Mouse (Mus musculus) heart, embryonic 16.5 days (tissue): ENCODE results near the gene Tpcn1. TPM values are rescaled to one million over a fixed set of nuclear protein-coding genes. Genes with fewer than 3 reads are reported as not detected.

ENCODE experiments used
- ATAC-seq: fragments of 200-750 bp; cut with Nextera tagmentation; replicated peaks from 2 replicates; pipeline ENCODE4 v1.8.0; 2017; ENCODE audit warnings: moderate number of reproducible peaks; ENCODE audit not compliant: insufficient read depth, low FRiP score; ENCODE audit errors: extremely low read depth
- H3K27ac ChIP-seq: fragments of 300-500 bp; sonication (generic); 2 replicates; pipeline ENCODE4 v1.5.1; 2014; ENCODE audit warnings: mild to moderate bottlenecking, low read length, control low read depth, moderate library complexity
- H3K27me3 ChIP-seq: fragments of 300-500 bp; sonication (generic); 2 replicates; pipeline ENCODE4 v1.6.1; 2014; ENCODE audit warnings: low read length, mixed read lengths; ENCODE audit not compliant: control insufficient read depth, insufficient read depth
- H3K36me3 ChIP-seq: fragments of 300-500 bp; sonication (generic); 2 replicates; pipeline ENCODE4 v1.6.1; 2014; ENCODE audit not compliant: control insufficient read depth, insufficient read depth
- H3K4me1 ChIP-seq: fragments of 300-500 bp; sonication (generic); 2 replicates; pipeline ENCODE4 v1.6.1; 2014; ENCODE audit warnings: low read length, mixed read lengths; ENCODE audit not compliant: control insufficient read depth, insufficient read depth
- H3K4me2 ChIP-seq: fragments of 300-500 bp; sonication (generic); 2 replicates; pipeline ENCODE4 v1.6.1; 2014; ENCODE audit warnings: low read depth, mild to moderate bottlenecking, control low read depth, low read length
- H3K4me3 ChIP-seq: fragments of 300-500 bp; sonication (generic); 2 replicates; pipeline ENCODE4 v1.5.1; 2014; ENCODE audit warnings: mild to moderate bottlenecking, control low read depth, low read length
- H3K9ac ChIP-seq: fragments of 300-500 bp; sonication (generic); 2 replicates; pipeline ENCODE4 v1.6.1; 2014; ENCODE audit warnings: low read length, control low read depth
- H3K9me3 ChIP-seq: fragments of 300-500 bp; sonication (generic); replicated peaks from 2 replicates; pipeline ENCODE4 v1.6.1; 2016; ENCODE audit warnings: low read length; ENCODE audit not compliant: control insufficient read depth
- WGBS: fragments of 180-500 bp; shearing (Covaris S2); extraction: QIAGEN DNeasy Blood & Tissue Kit; methylation state at CpG from one replicate; pipeline ENCODE4 v1.1.7; 2014; 5-methylcytosine and 5-hydroxymethylcytosine counted together
- polyA plus RNA-seq: library from polyadenylated mRNA; unstranded; fragments of >200 nt; fragmentation: Nextera tagmentation; extraction: Ambion mirVana; gene quantifications from 2 replicates; pipeline ENCODE4 v1.2.1, GENCODE M21; 2015

The Tpcn1 gene
- polyA plus RNA-seq, 1 experiment from 2014 or later, result 14.5 TPM

DNA sequence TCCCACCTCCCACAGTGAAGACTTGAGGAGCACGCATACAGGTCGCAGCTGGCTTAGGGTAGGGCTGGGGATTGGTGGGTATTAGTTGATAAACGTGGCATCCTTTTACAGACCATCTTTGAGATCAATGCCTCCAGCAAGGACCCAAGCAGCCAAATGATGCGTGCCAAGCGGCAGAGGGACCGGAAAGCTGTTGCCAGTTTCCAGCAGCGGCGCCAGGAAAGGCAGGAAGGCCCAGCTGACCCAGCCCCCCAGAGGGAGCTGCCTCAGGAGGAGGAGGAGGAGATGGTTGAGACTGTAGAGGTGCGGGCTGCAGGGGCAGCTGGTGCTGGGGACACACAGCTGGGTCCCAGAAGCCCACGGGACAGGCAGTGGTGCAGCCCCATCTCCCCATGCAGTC lies 36.0 kb upstream of the Tpcn1 start:
- H3K36me3 ChIP-seq, result peaks cover 41% of the 10 kb centered on the region
- H3K4me1 ChIP-seq, result peaks cover 12% of the 10 kb centered on the region
- H3K4me3 ChIP-seq, result no peak overlapping the region
- WGBS, result 91% methylated on average over 10 of the region's 10 CpGs
- no peak overlapping the region for H3K27ac ChIP-seq
- no peak for ATAC-seq
- H3K4me2 ChIP-seq, result no peak overlapping the region
- no peak overlapping the region for H3K9ac ChIP-seq
- 0 out of 2 replicates have a peak, but pooled peaks cover 2% of the 10 kb centered on the region for H3K27me3 ChIP-seq
- H3K9me3 ChIP-seq, result no peaks in the 10 kb centered on the region

DNA sequence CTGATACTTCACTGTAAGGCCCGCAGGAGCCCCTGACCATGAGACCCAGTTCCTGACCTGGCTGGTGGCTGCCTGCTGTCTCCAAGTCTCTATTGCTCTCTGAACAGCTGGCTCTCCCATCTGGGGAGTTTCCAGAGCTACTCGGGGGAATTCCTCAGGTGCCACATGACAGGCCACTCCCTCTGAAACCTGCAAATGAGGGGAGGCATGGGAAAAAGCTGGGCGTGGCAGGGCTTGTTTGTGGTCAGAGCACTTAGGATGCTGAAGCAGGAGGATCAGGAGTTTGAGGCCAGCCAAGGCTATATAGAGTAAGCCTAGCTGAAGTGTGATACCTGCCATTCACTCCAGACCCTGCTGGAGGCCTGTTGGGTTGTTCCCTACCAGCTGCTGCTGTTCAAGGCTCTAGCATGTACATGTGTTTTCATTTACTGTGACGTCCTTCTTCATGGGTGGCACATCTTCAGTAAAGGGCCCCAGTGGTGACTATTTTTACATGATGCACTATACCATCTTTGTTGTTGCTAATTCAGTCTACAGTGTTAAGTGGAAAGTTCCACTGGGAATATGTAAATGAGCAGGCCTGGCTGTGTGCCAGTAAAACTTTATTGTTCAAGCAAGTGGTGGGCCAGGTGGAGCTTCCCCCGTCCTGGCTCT lies 33.9 kb upstream of the Tpcn1 start:
- Histone ChIP-seq H3K4me2 (no peak overlapping the region), H3K36me3 (peaks cover 57% of the 10 kb centered on the region), H3K4me3 (no peak overlapping the region), H3K27ac (no peak overlapping the region), H3K27me3 (no peaks in the 10 kb centered on the region), H3K9ac (no peak overlapping the region), H3K9me3 (no peaks in the 10 kb centered on the region), H3K4me1 (peaks cover 6% of the 10 kb centered on the region)
- 65% methylated on average over 5 of the region's 5 CpGs for WGBS
- no peak for ATAC-seq

DNA sequence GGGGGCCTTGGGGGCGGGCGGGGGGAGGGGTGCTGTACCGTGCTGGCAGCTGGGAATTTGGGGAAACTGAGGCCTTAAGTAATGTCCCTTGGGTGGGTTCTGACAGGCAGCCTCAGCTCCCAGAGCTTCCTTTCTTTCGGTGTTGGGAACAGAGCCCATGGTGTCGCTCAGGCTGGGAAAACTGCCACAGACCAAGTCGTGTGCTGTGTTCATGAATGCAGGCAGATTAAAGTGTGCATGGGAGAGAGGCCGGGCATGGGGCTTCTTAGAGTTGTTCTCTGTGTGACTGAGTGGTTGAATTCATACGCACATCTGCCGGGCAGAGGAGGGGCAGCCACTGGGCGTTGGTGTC lies 33.3 kb upstream of the Tpcn1 start:
- H3K36me3 ChIP-seq, result peaks cover 56% of the 10 kb centered on the region
- H3K27me3 ChIP-seq, result no peaks in the 10 kb centered on the region
- H3K4me1 ChIP-seq, result peaks cover 6% of the 10 kb centered on the region
- H3K9ac ChIP-seq, result no peak overlapping the region
- no peak for ATAC-seq
- no peaks in the 10 kb centered on the region for H3K9me3 ChIP-seq
- no peak overlapping the region for H3K27ac ChIP-seq
- 84% methylated on average over 10 of the region's 10 CpGs for WGBS
- H3K4me3 ChIP-seq, result no peak overlapping the region
- H3K4me2 ChIP-seq, result no peak overlapping the region

DNA sequence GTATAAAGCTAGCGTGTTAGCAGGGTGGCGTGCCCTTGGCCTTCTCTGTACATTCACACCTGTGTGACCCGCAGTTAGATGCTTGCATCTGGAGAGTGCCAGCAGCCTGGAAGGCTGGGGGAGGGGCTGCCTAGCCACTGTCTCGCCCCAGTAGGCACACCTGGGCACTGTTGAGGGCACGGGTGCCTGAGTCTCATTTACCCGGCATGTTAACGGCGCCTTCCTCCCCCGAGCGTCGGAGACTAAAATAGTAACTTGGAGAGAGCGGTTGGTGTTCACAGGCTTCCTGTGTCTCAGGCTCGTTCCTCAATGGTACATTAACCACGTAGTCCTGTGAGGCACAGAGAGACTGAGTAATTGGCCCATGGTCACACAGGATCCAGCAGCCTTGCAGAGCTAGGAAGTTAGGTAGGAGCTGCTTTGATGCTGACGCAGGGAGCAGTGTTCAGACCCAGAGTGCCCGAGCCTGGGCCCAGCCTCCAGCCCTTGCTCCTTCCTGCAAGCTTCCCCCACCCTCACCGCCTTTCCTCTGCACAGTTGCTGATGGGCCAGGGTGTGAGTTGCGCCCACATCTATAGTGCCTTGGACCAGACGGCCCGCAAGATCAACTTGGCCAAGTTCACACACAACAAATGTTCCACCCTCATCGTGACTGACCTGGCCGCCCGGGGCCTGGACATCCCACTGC lies 32.7 kb upstream of the Tpcn1 start:
- peak; percentile 49 for ATAC-seq
- Histone ChIP-seq H3K4me3 (no peak overlapping the region), H3K27ac (no peak overlapping the region), H3K4me1 (peaks cover 6% of the 10 kb centered on the region), H3K9ac (no peak overlapping the region), H3K9me3 (no peaks in the 10 kb centered on the region), H3K36me3 (peaks cover 56% of the 10 kb centered on the region), H3K4me2 (no peak overlapping the region), H3K27me3 (no peaks in the 10 kb centered on the region)
- WGBS, result 80% methylated on average over 23 of the region's 23 CpGs

DNA sequence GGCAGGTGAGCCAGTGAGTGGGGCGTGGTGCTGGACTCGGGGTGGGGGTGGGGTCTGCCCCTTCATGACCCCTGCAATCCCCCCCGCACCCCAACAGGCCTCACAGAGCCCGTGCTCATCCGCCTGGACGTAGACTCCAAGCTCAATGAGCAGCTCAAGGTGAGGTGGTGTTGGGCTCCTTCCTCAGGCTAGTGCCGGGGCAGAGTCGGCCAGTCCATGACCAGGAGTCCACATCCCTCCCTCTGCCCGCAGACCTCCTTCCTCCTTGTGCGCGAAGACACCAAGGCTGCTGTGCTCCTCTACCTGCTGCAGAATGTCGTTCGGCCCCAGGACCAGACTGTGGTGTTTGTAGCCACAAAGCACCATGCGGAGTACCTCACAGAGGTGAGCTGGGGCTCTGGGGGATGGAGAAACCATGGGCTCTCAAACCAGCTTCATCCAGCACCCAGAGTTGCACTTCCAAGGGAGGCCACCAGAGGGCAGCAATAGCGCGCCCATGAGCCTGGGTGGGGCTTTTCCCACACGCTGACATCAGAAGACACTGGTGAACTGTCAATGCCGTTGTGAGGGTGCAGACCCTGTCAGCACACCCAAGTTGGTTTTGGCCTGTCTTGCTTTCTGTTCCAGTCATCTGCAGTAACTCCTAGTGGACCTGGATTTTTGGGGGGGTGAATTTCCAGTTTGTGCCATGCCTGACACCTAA lies 32.1 kb upstream of the Tpcn1 start:
- H3K4me1 ChIP-seq, result peaks cover 6% of the 10 kb centered on the region
- H3K4me2 ChIP-seq, result no peak overlapping the region
- no peak overlapping the region for H3K27ac ChIP-seq
- H3K4me3 ChIP-seq, result no peak overlapping the region
- H3K9me3 ChIP-seq, result peaks cover 5% of the 10 kb centered on the region
- H3K36me3 ChIP-seq, result peaks cover 55% of the 10 kb centered on the region
- WGBS, result 68% methylated on average over 18 of the region's 18 CpGs
- H3K9ac ChIP-seq, result no peak overlapping the region
- no peaks in the 10 kb centered on the region for H3K27me3 ChIP-seq
- peak; percentile 21; the same call in 1 of the 2 replicates for ATAC-seq

DNA sequence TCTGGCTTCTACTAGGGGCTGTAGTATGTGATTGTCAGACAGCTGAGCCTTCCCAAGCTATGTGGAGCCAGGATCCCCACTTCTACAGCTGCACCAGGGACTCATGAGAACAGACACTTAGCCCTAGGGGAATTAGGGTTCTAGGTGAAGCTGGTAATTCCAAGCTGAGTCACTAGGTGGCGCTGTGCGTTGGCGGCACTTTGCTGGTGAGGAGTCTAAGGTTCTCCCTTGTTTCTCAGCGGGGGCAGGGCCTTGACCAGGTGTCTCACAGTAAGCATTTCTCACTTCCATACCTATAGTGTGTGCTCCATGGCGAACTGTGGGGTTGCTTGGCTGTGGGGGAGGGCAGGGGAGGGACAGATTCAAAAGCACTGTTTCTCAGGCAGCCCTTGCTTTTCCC lies 30.7 kb upstream of the Tpcn1 start:
- 14% methylated on average over 5 of the region's 5 CpGs for whole genome bisulfite sequencing
- Histone ChIP-seq H3K9ac (no peak overlapping the region), H3K4me1 (peaks cover 6% of the 10 kb centered on the region), H3K9me3 (peaks cover 5% of the 10 kb centered on the region), H3K36me3 (peaks cover 52% of the 10 kb centered on the region), H3K4me3 (no peak overlapping the region), H3K27me3 (no peaks in the 10 kb centered on the region), H3K27ac (no peak overlapping the region), H3K4me2 (no peak overlapping the region)
- no peak for ATAC-seq

DNA sequence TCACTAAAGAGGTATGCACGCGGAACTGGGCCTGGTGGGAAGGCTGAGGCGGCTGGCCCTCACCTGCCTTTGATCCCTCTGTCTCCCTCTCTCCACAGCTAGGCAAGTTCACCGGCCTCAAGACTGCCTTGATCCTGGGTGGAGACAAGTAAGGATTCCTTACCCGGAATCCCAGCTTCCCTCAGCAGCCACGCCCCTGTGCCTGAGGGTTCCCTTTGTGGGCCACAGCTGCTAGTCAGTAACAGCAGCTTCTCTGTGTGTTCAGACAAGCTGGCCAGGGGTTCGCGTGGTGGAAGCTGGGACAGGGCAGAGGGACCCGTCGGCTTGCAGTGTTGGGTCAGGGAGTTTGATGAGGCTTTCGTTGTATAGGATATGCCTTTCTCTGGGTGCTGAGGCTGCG lies 30.3 kb upstream of the Tpcn1 start:
- H3K9me3 ChIP-seq, result peaks cover 5% of the 10 kb centered on the region
- no peak overlapping the region for H3K27ac ChIP-seq
- H3K9ac ChIP-seq, result no peak overlapping the region
- H3K27me3 ChIP-seq, result no peaks in the 10 kb centered on the region
- 84% methylated on average over 12 of the region's 12 CpGs for WGBS
- H3K36me3 ChIP-seq, result peaks cover 50% of the 10 kb centered on the region
- no peak overlapping the region for H3K4me2 ChIP-seq
- no peak for ATAC-seq
- H3K4me1 ChIP-seq, result peaks cover 10% of the 10 kb centered on the region
- no peak overlapping the region for H3K4me3 ChIP-seq

DNA sequence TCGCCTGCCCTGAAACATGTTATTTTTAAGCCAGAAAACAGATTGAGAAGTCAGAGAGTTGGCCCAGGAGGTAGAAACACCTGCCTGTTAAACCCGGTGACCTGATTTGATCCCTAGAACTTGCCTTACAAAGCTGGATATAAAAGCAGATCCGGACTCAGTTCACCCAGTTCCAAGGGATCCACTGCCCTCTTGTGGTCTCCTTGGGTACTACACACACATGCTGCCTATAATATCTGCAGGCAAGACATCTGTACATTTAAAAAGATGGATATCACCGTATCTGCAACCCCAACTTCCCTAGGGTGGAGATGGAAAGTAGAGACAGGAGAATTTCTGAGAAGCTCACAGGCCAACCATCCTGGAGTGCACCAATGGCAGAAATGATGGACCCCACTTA lies 27.4 kb upstream of the Tpcn1 start:
- Histone ChIP-seq H3K9ac (no peak overlapping the region), H3K4me2 (no peak overlapping the region), H3K27ac (no peak overlapping the region), H3K36me3 (peaks cover 39% of the 10 kb centered on the region), H3K4me1 (peaks cover 13% of the 10 kb centered on the region), H3K9me3 (peaks cover 5% of the 10 kb centered on the region), H3K27me3 (no peaks in the 10 kb centered on the region), H3K4me3 (no peak overlapping the region)
- 92% methylated on average over 4 of the region's 4 CpGs for WGBS
- ATAC-seq, result no peak
